Mouse (Mus musculus) kidney, postnatal 0 days (tissue): ENCODE results near the gene Scamp1. TPM values are rescaled to one million over a fixed set of nuclear protein-coding genes. Genes with fewer than 3 reads are reported as not detected.

ENCODE experiments used
- ATAC-seq: fragments of 200-750 bp; cut with Nextera tagmentation; replicated peaks from 2 replicates; pipeline ENCODE4 v1.8.0; 2017; ENCODE audit warnings: low read depth, moderate number of reproducible peaks, moderate TSS enrichment, moderate library complexity; ENCODE audit not compliant: low FRiP score
- DNase-seq: peaks from one replicate; pipeline ENCODE4 v3.0.0-alpha.2; 2016; ENCODE audit warnings: low spot score
- H3K27ac ChIP-seq: fragments of 300-500 bp; sonication (generic); 2 replicates; pipeline ENCODE4 v1.5.1; 2014; ENCODE audit warnings: mild to moderate bottlenecking
- H3K27me3 ChIP-seq: fragments of 300-500 bp; sonication (generic); 2 replicates; pipeline ENCODE4 v1.6.1; 2014; ENCODE audit warnings: low read length, mixed read lengths; ENCODE audit not compliant: insufficient read depth
- H3K36me3 ChIP-seq: fragments of 300-500 bp; sonication (generic); 2 replicates; pipeline ENCODE4 v1.6.1; 2014; ENCODE audit warnings: low read length, mixed read lengths; ENCODE audit not compliant: insufficient read depth
- H3K4me1 ChIP-seq: fragments of 300-500 bp; sonication (generic); replicated peaks from 2 replicates; pipeline ENCODE4 v1.6.1; 2014; ENCODE audit warnings: antibody characterized with exemption, low read length, mixed read lengths; ENCODE audit not compliant: insufficient read depth
- H3K4me2 ChIP-seq: fragments of 300-500 bp; sonication (generic); 2 replicates; pipeline ENCODE4 v1.6.1; 2014; ENCODE audit warnings: mild to moderate bottlenecking, low read length, moderate library complexity, mixed read lengths
- H3K4me3 ChIP-seq: fragments of 300-500 bp; sonication (generic); replicated peaks from 2 replicates; pipeline ENCODE4 v1.5.1; 2014; ENCODE audit warnings: low read depth, low read length
- H3K9ac ChIP-seq: fragments of 300-500 bp; sonication (generic); 2 replicates; pipeline ENCODE4 v1.6.1; 2014; ENCODE audit warnings: low read depth, low read length
- H3K9me3 ChIP-seq: fragments of 300-500 bp; sonication (generic); replicated peaks from 2 replicates; pipeline ENCODE4 v1.6.1; 2016; ENCODE audit warnings: low read length, inconsistent platforms, mixed read lengths
- CTCF ChIP-seq: IDR thresholded peaks from 2 replicates; pipeline ENCODE4 v1.5.1; 2016; ENCODE audit warnings: antibody characterized with exemption, low read depth, mild to moderate bottlenecking, moderate library complexity
- WGBS: fragments of 180-500 bp; shearing (Covaris S2); extraction: QIAGEN DNeasy Blood & Tissue Kit; methylation state at CpG from one replicate; pipeline ENCODE4 v1.1.7; 2014; 5-methylcytosine and 5-hydroxymethylcytosine counted together
- polyA plus RNA-seq: library from polyadenylated mRNA; unstranded; fragments of >200 nt; fragmentation: Nextera tagmentation; extraction: Ambion mirVana; gene quantifications from 2 replicates; pipeline ENCODE4 v1.2.1, GENCODE M21; 2015

Scamp1 gene
- polyA plus RNA-seq, 1 experiment from 2014 or later = 27.2 TPM

DNA sequence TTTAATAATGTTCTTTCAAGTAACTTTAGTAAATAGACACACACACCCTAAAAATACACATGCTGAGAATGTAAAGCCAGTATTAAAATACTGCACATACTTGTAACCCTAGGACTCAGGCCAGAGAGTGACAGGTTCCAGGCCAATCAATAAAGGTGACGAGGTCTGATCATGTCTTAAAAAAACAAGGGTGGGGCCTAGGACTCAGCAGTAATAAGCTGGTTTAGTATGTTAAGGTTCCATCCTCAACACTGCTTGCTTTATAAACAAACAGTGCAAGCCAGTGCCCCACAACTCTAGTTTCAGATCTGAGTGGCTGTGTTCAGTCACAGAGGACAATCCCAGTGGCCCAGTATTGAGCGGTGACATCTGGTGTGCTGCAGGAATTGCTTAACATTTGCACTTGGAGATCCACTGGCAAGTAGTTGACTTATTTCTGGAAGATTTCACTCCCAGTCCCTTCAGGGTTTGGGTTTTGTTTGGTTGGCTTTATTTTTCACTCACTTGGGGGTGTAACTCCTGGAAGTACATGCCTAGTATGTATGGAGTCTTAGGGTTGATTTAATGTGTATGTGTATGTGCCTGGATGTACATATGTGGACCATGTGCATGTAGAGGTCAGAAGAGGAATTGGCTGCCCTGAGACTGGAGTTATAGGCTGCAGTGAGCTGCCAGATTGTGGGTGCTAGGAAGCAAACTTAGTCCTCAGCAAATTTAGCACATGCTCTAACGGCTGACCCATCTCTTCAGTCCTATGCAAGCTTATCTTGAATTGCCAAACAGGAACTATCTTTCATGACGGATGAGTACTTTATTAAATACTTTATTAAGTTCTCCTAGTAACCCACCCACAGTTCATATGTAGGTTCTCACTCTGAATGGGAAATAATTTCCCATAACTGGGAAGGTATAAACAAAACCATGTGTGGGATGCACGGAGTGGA, 104.9 kb downstream of the Scamp1 start:
- DNase-seq (no peak), ATAC-seq (no peak)
- Histone ChIP-seq H3K9me3 (no peaks in the 10 kb centered on the region), H3K4me2 (no peak overlapping the region), H3K9ac (no peak overlapping the region), H3K36me3 (0 out of 2 replicates have a peak, but pooled peaks cover 5% of the 10 kb centered on the region), H3K27ac (no peak overlapping the region), H3K4me3 (no peak overlapping the region), H3K27me3 (no peaks in the 10 kb centered on the region), H3K4me1 (no peaks in the 10 kb centered on the region)
- no peak for TF ChIP-seq CTCF
- WGBS = 84% methylated on average over 5 of the region's 5 CpGs

DNA sequence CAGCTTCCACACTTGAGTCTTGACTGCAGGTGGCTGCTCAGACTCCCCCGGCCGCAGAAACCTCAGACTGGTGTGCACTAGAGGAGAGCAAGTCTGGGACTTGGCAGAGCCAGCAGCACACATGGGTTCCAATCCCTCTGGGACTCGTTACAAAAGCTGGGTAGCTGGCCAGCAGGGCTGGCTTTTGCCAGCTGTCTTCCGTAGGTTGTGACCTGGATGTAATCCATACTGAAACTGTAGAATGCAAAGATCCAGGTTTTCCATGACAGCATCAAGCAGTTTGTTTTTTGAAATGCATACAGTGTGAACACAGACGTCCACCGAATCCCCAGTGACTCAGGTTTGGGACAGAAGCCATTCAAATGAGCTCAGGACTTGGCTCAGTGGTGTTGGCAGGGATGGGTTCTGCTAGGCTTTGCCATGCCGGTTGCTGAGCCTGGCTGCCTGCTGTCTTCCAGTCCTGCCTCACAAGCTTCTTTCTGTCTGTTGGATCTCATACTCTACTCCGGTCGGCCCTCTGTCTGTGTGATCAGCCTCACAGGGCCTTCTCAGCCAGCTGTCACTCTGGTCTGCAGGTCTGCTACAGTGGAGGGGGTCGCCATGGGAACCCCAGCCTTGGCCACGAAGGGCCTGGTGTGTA, 107.1 kb downstream of the Scamp1 start:
- H3K4me3 ChIP-seq = no peak overlapping the region
- no peaks in the 10 kb centered on the region for H3K9me3 ChIP-seq
- no peak overlapping the region for H3K9ac ChIP-seq
- WGBS = 46% methylated on average over 11 of the region's 11 CpGs
- no peak for TF ChIP-seq CTCF
- no peaks in the 10 kb centered on the region for H3K27me3 ChIP-seq
- no peaks in the 10 kb centered on the region for H3K36me3 ChIP-seq
- DNase-seq = peak; percentile 28
- no peak for ATAC-seq
- no peak overlapping the region for H3K4me2 ChIP-seq
- H3K27ac ChIP-seq = no peak overlapping the region
- H3K4me1 ChIP-seq = peaks cover 16% of the 10 kb centered on the region; the same call in 1 of the 2 replicates

DNA sequence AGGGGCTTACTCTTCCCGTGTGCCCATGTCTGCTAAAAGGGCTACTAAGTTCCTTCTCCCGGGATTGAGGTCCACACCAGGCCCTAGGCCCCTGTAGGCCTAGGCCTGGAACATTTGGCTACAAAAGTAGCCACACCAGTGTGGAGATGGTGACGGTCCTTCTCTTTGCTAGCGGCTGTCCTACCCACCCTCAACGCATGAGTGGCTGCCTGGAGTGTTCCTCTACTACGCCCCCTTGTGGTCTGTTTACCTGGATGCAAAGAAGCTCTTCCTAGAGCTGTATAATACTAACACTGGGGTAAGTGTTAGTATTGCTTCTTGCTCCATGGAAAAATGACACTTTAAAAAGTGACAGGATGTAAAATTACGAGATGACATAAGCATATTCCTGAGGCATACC, 108.5 kb downstream of the Scamp1 start:
- ATAC-seq (no peak), DNase-seq (peak; percentile 67)
- TF ChIP-seq CTCF = peak; percentile 69
- Histone ChIP-seq H3K4me1 (peaks cover 26% of the 10 kb centered on the region), H3K9ac (no peak overlapping the region), H3K27ac (no peak overlapping the region), H3K4me2 (no peak overlapping the region), H3K36me3 (no peaks in the 10 kb centered on the region), H3K9me3 (no peaks in the 10 kb centered on the region), H3K27me3 (no peaks in the 10 kb centered on the region), H3K4me3 (no peak overlapping the region)
- WGBS = 53% methylated on average over 7 of the region's 7 CpGs

DNA sequence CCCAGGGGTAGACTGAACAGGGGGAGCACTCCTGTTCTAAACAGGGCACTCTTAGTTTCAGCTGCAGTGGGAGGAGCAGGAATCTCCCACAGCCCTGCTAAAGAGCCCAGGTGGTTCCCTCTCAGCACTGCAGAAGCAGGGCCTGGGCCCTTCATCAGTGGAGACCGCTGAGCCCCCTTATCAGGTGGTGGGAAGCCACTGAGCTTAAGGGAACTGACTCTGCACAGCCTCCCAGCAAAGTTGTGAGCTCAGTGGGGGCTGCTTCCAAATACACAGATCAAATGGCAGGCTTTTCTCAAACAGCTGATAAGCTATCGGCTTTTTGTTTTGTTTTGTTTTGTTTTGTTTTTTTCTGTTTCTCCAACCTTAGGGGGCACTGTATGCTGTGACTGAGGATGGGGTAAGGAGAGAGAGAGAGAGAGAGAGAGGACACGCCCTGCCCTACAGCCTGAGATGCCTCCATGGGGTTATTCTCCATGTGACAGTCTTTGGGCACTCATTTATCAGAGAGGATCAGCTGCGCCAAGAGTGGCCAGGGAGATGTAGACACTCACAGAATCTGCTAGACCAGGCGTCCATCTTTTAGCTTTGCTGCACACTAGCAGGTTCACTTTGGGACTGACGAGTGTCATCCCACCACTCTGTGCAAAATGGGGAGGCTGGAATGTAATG, 110.1 kb downstream of the Scamp1 start:
- Histone ChIP-seq H3K27ac (no peak overlapping the region), H3K4me2 (0 out of 2 replicates have a peak overlapping the region, but pooled peaks have one; percentile 77), H3K4me3 (no peak overlapping the region), H3K4me1 (peaks cover 26% of the 10 kb centered on the region), H3K9me3 (no peaks in the 10 kb centered on the region), H3K9ac (no peak overlapping the region), H3K27me3 (no peaks in the 10 kb centered on the region), H3K36me3 (no peaks in the 10 kb centered on the region)
- no peak for TF ChIP-seq CTCF
- WGBS = 74% methylated on average over 6 of the region's 6 CpGs
- ATAC-seq (no peak), DNase-seq (no peak)

DNA sequence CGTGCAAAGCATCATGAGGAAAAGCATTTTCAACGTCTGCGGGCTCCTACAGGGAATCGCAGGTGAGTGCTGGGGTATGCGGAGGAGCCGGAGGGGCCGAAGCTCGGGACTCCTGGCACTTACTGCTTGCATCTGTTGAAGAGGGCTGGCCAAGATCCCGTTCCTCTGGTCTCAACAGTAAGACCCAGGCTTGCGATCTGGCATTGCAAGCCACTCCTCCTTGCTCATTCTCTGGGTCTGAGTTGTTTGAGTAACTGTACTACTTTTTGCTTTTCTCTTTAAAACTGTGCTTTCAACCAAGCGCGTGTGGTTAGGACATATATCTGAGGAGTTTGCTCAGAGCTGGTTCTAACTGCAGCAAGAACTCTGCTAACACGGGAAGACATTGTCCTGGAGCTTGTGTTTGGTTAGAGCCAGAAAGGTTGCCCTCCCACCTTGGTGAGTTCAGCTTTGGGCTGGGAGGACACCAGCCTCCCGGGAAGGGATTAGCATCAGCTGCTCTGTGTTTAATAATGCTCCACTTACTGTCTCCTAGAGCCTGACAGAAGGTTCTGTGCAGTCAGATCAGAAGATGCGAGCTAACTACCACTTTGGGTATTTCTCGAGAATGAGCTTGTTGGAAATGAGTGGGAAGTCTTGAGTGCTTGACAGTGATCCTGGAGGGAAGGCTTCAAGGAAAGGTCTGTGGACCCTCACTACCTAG, 110.9 kb downstream of the Scamp1 start:
- no peak for TF ChIP-seq CTCF
- H3K36me3 ChIP-seq = no peaks in the 10 kb centered on the region
- H3K4me3 ChIP-seq = peak overlapping the region; percentile 37
- no peak overlapping the region; the same call in 1 of the 2 replicates for H3K9ac ChIP-seq
- 37% methylated on average over 16 of the region's 16 CpGs for WGBS
- ATAC-seq (no peak), DNase-seq (no peak)
- H3K4me2 ChIP-seq = peak overlapping the region; percentile 77
- H3K27me3 ChIP-seq = no peaks in the 10 kb centered on the region
- H3K27ac ChIP-seq = no peak overlapping the region
- peaks cover 26% of the 10 kb centered on the region for H3K4me1 ChIP-seq
- H3K9me3 ChIP-seq = no peaks in the 10 kb centered on the region
